Mouse (Mus musculus) liver, embryonic 15.5 days (tissue): ENCODE results near the gene Ret. TPM values are rescaled to one million over a fixed set of nuclear protein-coding genes. Genes with fewer than 3 reads are reported as not detected.

Experiments
- ATAC-seq: fragments of 200-750 bp; cut with Nextera tagmentation; 2 replicates; pipeline ENCODE4 v1.8.0; 2017; ENCODE audit warnings: moderate number of reproducible peaks, mild to moderate bottlenecking, moderate library complexity; ENCODE audit not compliant: insufficient read depth
- H3K27ac ChIP-seq: fragments of 300-500 bp; sonication (generic); replicated peaks from 2 replicates; pipeline ENCODE4 v1.5.1; 2015; ENCODE audit warnings: mild to moderate bottlenecking, inconsistent platforms
- H3K27me3 ChIP-seq: fragments of 300-500 bp; sonication (generic); 2 replicates; pipeline ENCODE4 v1.6.1; 2015; ENCODE audit warnings: mild to moderate bottlenecking, inconsistent platforms
- H3K36me3 ChIP-seq: fragments of 300-500 bp; sonication (generic); replicated peaks from 2 replicates; pipeline ENCODE4 v1.6.1; 2015; ENCODE audit warnings: moderate library complexity, mild to moderate bottlenecking, inconsistent platforms
- H3K4me1 ChIP-seq: fragments of 300-500 bp; sonication (generic); replicated peaks from 2 replicates; pipeline ENCODE4 v1.6.1; 2015; ENCODE audit warnings: inconsistent platforms
- H3K4me2 ChIP-seq: fragments of 300-500 bp; sonication (generic); 2 replicates; pipeline ENCODE4 v1.6.1; 2015; ENCODE audit warnings: moderate library complexity, mild to moderate bottlenecking, inconsistent platforms
- H3K4me3 ChIP-seq: fragments of 300-500 bp; sonication (generic); replicated peaks from 2 replicates; pipeline ENCODE4 v1.5.1; 2015; ENCODE audit warnings: mild to moderate bottlenecking, inconsistent platforms
- H3K9ac ChIP-seq: fragments of 300-500 bp; sonication (generic); 2 replicates; pipeline ENCODE4 v1.6.1; 2015; ENCODE audit warnings: moderate library complexity, mild to moderate bottlenecking, inconsistent platforms
- H3K9me3 ChIP-seq: fragments of 300-500 bp; sonication (generic); replicated peaks from 2 replicates; pipeline ENCODE4 v1.6.1; 2016; ENCODE audit warnings: inconsistent platforms
- WGBS: fragments of 180-500 bp; shearing (Covaris S2); methylation state at CpG from one replicate; pipeline ENCODE4 v1.1.7; 2015; ENCODE audit warnings: mixed read lengths; ENCODE audit not compliant: insufficient replicate concordance; 5-methylcytosine and 5-hydroxymethylcytosine counted together
- polyA plus RNA-seq: library from polyadenylated mRNA; unstranded; fragments of >200 nt; fragmentation: Nextera tagmentation; extraction: Ambion mirVana; gene quantifications from 2 replicates; pipeline ENCODE4 v1.2.1, GENCODE M21; 2015

Gene Ret
- polyA plus RNA-seq, 1 experiment from 2014 or later, result 0.08 TPM

DNA sequence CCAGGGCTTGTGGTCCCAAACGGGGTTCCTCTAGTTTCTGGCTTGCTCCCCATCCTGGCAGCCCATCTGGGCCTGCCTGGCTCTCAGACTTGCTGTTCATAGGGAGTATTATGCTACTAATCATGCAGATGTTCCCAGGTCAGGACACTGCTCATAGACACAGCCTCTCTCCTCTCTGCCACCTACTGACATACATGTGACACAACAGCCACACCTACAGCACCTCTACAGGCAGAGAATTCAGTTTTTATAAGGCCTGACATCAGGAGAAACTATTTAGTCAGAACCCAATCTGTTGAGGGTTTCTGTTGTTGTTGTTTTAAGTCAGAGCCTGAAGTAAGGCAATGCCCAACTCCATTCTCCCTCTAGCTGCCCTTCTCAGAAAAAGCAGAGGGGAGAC, 85.7 kb downstream of the Ret start:
- Histone ChIP-seq H3K36me3 (peaks cover 12% of the 10 kb centered on the region; the same call in 1 of the 2 replicates), H3K9me3 (no peaks in the 10 kb centered on the region), H3K4me2 (no peak overlapping the region), H3K27ac (no peak overlapping the region), H3K27me3 (no peaks in the 10 kb centered on the region), H3K9ac (no peak overlapping the region), H3K4me3 (no peak overlapping the region), H3K4me1 (no peaks in the 10 kb centered on the region)
- no peak for ATAC-seq
- 46% methylated on average over 1 of the region's 1 CpGs for WGBS

Other genes with a start within 250 kb of the Ret start
- 0.05 TPM in 1 of 2 replicates, not detected in the other for gene Rasgef1a, start 186.3 kb downstream of the Ret start, polyA plus RNA-seq
- 6.7 and 7.0 TPM in 2 replicates for gene Csgalnact2, start 58.6 kb downstream of the Ret start, polyA plus RNA-seq
- gene Bms1, start 221.8 kb upstream of the Ret start, polyA plus RNA-seq, result 14.7 and 16.6 TPM in 2 replicates